In genomic region chr12:111698346-111698913, GRCm38 (mm10) we compare ENCODE assay signal across 13 mouse cellular contexts. TPM values are rescaled to one million over a fixed set of nuclear protein-coding genes. Genes with fewer than 3 reads are reported as not detected.
DNase-seq lines count a peak whose midpoint lies in the region; ATAC-seq and TF ChIP-seq lines count a peak whose summit lies in the region.
"Had no signal": no experiment of that assay in that cellular context is flagged by ENCODE, and none has a peak within 500 bp of the region (broad histone marks: within the 10 kb centered on the region; RNA-seq: fewer than 3 reads in every experiment).

No protein-coding gene starts in this region.

- H3K4me2 ChIP-seq in forebrain, embryonic 14.5 days (ENCODE audit: low read length) = no peak overlapping the region
- H3K4me2 ChIP-seq in forebrain, embryonic 11.5 days (ENCODE audit: low read depth, low read length, severe bottlenecking) = no peak overlapping the region
- H3K4me2 ChIP-seq in kidney, postnatal 0 days (ENCODE audit: low read length) = no peak overlapping the region

- 87% methylated on average over 6 of the region's 6 CpGs for WGBS in forebrain, embryonic 14.5 days
- 90% methylated on average over 6 of the region's 6 CpGs for WGBS in forebrain, embryonic 11.5 days
- WGBS in kidney, postnatal 0 days = 72% methylated on average over 6 of the region's 6 CpGs
- 83% methylated on average over 6 of the region's 6 CpGs for WGBS in kidney, adult 2 months

- H3K9me3 ChIP-seq in forebrain, embryonic 14.5 days (replicated peaks; ENCODE audit: control insufficient read depth, low read length) = no peaks in the 10 kb centered on the region
- no peaks in the 10 kb centered on the region for H3K9me3 ChIP-seq in forebrain, embryonic 11.5 days (ENCODE audit: control insufficient read depth, low read length)
- H3K9me3 ChIP-seq in kidney, postnatal 0 days (replicated peaks; ENCODE audit: low read length) = no peaks in the 10 kb centered on the region

- 0 out of 2 replicates have a peak overlapping the region, but pooled peaks have one; percentile 0 for H3K9ac ChIP-seq in forebrain, embryonic 14.5 days (ENCODE audit: low read length)
- no peak overlapping the region for H3K9ac ChIP-seq in forebrain, embryonic 11.5 days (ENCODE audit: low read length)
- H3K9ac ChIP-seq in kidney, postnatal 0 days (ENCODE audit: low read depth, low read length) = peak overlapping the region; percentile 19; the same call in 1 of the 2 replicates

- H3K27ac ChIP-seq in forebrain, embryonic 14.5 days (ENCODE audit: low read depth, low read length) = no peak overlapping the region
- no peak overlapping the region for H3K27ac ChIP-seq in forebrain, embryonic 11.5 days (ENCODE audit: low read depth, low read length)
- no peak overlapping the region for H3K27ac ChIP-seq in kidney, postnatal 0 days
- no peak overlapping the region for H3K27ac ChIP-seq in kidney, adult 2 months (ENCODE audit: insufficient read depth, low read depth, low read length)
- H3K27ac ChIP-seq in embryonic fibroblast, embryonic 13.5 days (ENCODE audit: insufficient read depth, low read length) = peak overlapping the region; percentile 17; the same call in 1 of the 2 replicates
- H3K27ac ChIP-seq: stomach, postnatal 0 days had no signal

- no peak for TF ChIP-seq CTCF in kidney, postnatal 0 days (IDR thresholded peaks at IDR 0.05; ENCODE audit: low read depth)
- no peak for TF ChIP-seq CTCF in kidney, adult 2 months (conservative IDR thresholded peaks at IDR 0.05; ENCODE audit: insufficient read depth, insufficient read length, low read depth, low read length)
- TF ChIP-seq CTCF in embryonic fibroblast, embryonic 13.5 days (IDR thresholded peaks at IDR 0.05; ENCODE audit: borderline replicate concordance, insufficient read depth, low read length) = no peak

- peaks cover 27% of the 10 kb centered on the region for H3K4me1 ChIP-seq in forebrain, embryonic 14.5 days (ENCODE audit: control insufficient read depth, insufficient read depth, low read length)
- peaks cover 27% of the 10 kb centered on the region for H3K4me1 ChIP-seq in forebrain, embryonic 11.5 days (replicated peaks; ENCODE audit: control insufficient read depth, insufficient read depth, low read length)
- peaks cover 18% of the 10 kb centered on the region for H3K4me1 ChIP-seq in kidney, postnatal 0 days (replicated peaks; ENCODE audit: insufficient read depth, low read length)
- H3K4me1 ChIP-seq in kidney, adult 2 months (ENCODE audit: control insufficient read depth, insufficient read depth, low read length) = peaks cover 17% of the 10 kb centered on the region
- H3K4me1 ChIP-seq in embryonic fibroblast, embryonic 13.5 days (ENCODE audit: control insufficient read depth, insufficient read depth, low read length) = peaks cover 11% of the 10 kb centered on the region

- H3K4me3 ChIP-seq in forebrain, embryonic 14.5 days (ENCODE audit: low read depth, low read length) = no peak overlapping the region
- no peak overlapping the region for H3K4me3 ChIP-seq in forebrain, embryonic 11.5 days (ENCODE audit: low read depth, low read length)
- H3K4me3 ChIP-seq in kidney, postnatal 0 days (replicated peaks; ENCODE audit: low read depth, low read length) = no peak overlapping the region
- H3K4me3 ChIP-seq in kidney, adult 2 months (ENCODE audit: insufficient read depth, low read depth, low read length) = no peak overlapping the region
- no peak overlapping the region for H3K4me3 ChIP-seq in embryonic fibroblast, embryonic 13.5 days (ENCODE audit: insufficient read depth, low read length)

- DNase-seq in forebrain, embryonic 14.5 days (ENCODE audit: low spot score) = no peak
- DNase-seq in forebrain, embryonic 11.5 days (ENCODE audit: low spot score) = no peak
- no peak for DNase-seq in kidney, postnatal 0 days (ENCODE audit: low spot score)
- no peak for DNase-seq in kidney, adult 2 months
- DNase-seq in cerebellum, adult 18-20 months = peak; percentile 73 to 74
- no peak for DNase-seq in natural killer cell, adult 2 months (ENCODE audit: low spot score in 2 of 2)
- no peak for DNase-seq in urinary bladder, postnatal 10 days (ENCODE audit: low spot score)
- DNase-seq: gastrocnemius, postnatal 25 days; lung, postnatal 36 days had no signal

- ATAC-seq in forebrain, embryonic 14.5 days = no peak
- ATAC-seq in forebrain, embryonic 11.5 days (replicated peaks; ENCODE audit: low FRiP score) = no peak
- ATAC-seq in kidney, postnatal 0 days (replicated peaks; ENCODE audit: low FRiP score, low read depth) = no peak
- ATAC-seq: CD4-positive, CD25-positive, alpha-beta regulatory T cell, adult 4 months; Patski had no signal

- TF ChIP-seq POLR2A in kidney, adult 2 months (IDR thresholded peaks at IDR 0.05; ENCODE audit: low read depth, low read length) = no peak
- TF ChIP-seq POLR2A in embryonic fibroblast, embryonic 13.5 days (IDR thresholded peaks at IDR 0.05; ENCODE audit: low read depth, low read length) = no peak

- H3K36me3 ChIP-seq in forebrain, embryonic 14.5 days (ENCODE audit: control insufficient read depth, insufficient read depth, low read length) = no peaks in the 10 kb centered on the region
- no peaks in the 10 kb centered on the region for H3K36me3 ChIP-seq in forebrain, embryonic 11.5 days (ENCODE audit: control insufficient read depth, insufficient read depth, low read length)
- no peaks in the 10 kb centered on the region for H3K36me3 ChIP-seq in kidney, postnatal 0 days (ENCODE audit: insufficient read depth, low read length)
- no peaks in the 10 kb centered on the region for H3K36me3 ChIP-seq in kidney, adult 2 months (ENCODE audit: control insufficient read depth, insufficient read depth, low read length)

- H3K27me3 ChIP-seq in forebrain, embryonic 14.5 days (replicated peaks; ENCODE audit: control insufficient read depth, insufficient read depth, low read length) = no peaks in the 10 kb centered on the region
- H3K27me3 ChIP-seq in forebrain, embryonic 11.5 days (ENCODE audit: control insufficient read depth, insufficient read depth, low read length) = no peaks in the 10 kb centered on the region
- H3K27me3 ChIP-seq in kidney, postnatal 0 days (ENCODE audit: insufficient read depth, low read length) = no peaks in the 10 kb centered on the region
- no peaks in the 10 kb centered on the region for H3K27me3 ChIP-seq in kidney, adult 2 months (replicated peaks; ENCODE audit: control insufficient read depth, insufficient read depth, low read length)
- H3K27me3 ChIP-seq: Patski had no signal

RNA-seq across cellular contexts. Expression of gene Bag5, which starts 14.6 kb away (rescaled TPM):
- polyA plus RNA-seq in forebrain, embryonic 14.5 days (2014; fragmentation: Nextera tagmentation; extraction: Ambion mirVana) = 60.4 and 65.8 TPM in 2 replicates
- polyA plus RNA-seq in forebrain, embryonic 11.5 days (2014; fragmentation: Nextera tagmentation; extraction: Ambion mirVana) = 65.2 and 67.7 TPM in 2 replicates
- 45.7 and 48.9 TPM in 2 replicates for polyA plus RNA-seq in kidney, postnatal 0 days (2015; fragmentation: Nextera tagmentation; extraction: Ambion mirVana)
- 11.3 and 14.6 TPM in 2 replicates for polyA plus RNA-seq in kidney, adult 2 months (2012; rRNA removed)
- 29.3 and 35.9 TPM in 2 replicates for polyA plus RNA-seq in embryonic fibroblast, embryonic 13.5 days (2011; ENCODE audit: insufficient read length, low read depth, missing spikeins)

RNA-seq across cellular contexts. Expression of gene Apopt1, which starts 14.6 kb away (rescaled TPM):
- 47.1 and 50.8 TPM in 2 replicates for polyA plus RNA-seq in forebrain, embryonic 14.5 days (2014; fragmentation: Nextera tagmentation; extraction: Ambion mirVana)
- polyA plus RNA-seq in forebrain, embryonic 11.5 days (2014; fragmentation: Nextera tagmentation; extraction: Ambion mirVana) = 55.4 and 55.5 TPM in 2 replicates
- 57.8 and 61.4 TPM in 2 replicates for polyA plus RNA-seq in kidney, postnatal 0 days (2015; fragmentation: Nextera tagmentation; extraction: Ambion mirVana)
- polyA plus RNA-seq in kidney, adult 2 months (2012; rRNA removed) = 63.8 and 68.4 TPM in 2 replicates
- 29.9 and 38.2 TPM in 2 replicates for polyA plus RNA-seq in embryonic fibroblast, embryonic 13.5 days (2011; ENCODE audit: insufficient read length, low read depth, missing spikeins)

RNA-seq across cellular contexts. Expression of gene Trmt61a, which starts 20.5 kb away (rescaled TPM):
- 5.8 and 7.8 TPM in 2 replicates for polyA plus RNA-seq in forebrain, embryonic 14.5 days (2014; fragmentation: Nextera tagmentation; extraction: Ambion mirVana)
- polyA plus RNA-seq in forebrain, embryonic 11.5 days (2014; fragmentation: Nextera tagmentation; extraction: Ambion mirVana) = 12.9 and 15.6 TPM in 2 replicates
- polyA plus RNA-seq in kidney, postnatal 0 days (2015; fragmentation: Nextera tagmentation; extraction: Ambion mirVana) = 6.3 and 6.8 TPM in 2 replicates
- polyA plus RNA-seq in kidney, adult 2 months (2012; rRNA removed) = 12.4 and 16.9 TPM in 2 replicates
- 9.0 and 13.0 TPM in 2 replicates for polyA plus RNA-seq in embryonic fibroblast, embryonic 13.5 days (2011; ENCODE audit: insufficient read length, low read depth, missing spikeins)

RNA-seq across cellular contexts. Expression of gene Ckb, which starts 26.3 kb away (rescaled TPM):
- polyA plus RNA-seq in forebrain, embryonic 14.5 days (2014; fragmentation: Nextera tagmentation; extraction: Ambion mirVana) = 1,532 and 1,552 TPM in 2 replicates
- 2,325 and 2,523 TPM in 2 replicates for polyA plus RNA-seq in forebrain, embryonic 11.5 days (2014; fragmentation: Nextera tagmentation; extraction: Ambion mirVana)
- 135 and 148 TPM in 2 replicates for polyA plus RNA-seq in kidney, postnatal 0 days (2015; fragmentation: Nextera tagmentation; extraction: Ambion mirVana)
- 280 and 340 TPM in 2 replicates for polyA plus RNA-seq in kidney, adult 2 months (2012; rRNA removed)
- 43.8 and 84.3 TPM in 2 replicates for polyA plus RNA-seq in embryonic fibroblast, embryonic 13.5 days (2011; ENCODE audit: insufficient read length, low read depth, missing spikeins)

Comparison
In these comparisons a context has a peak if more than half of its experiments do, and no peak if none do; other contexts are left out.
1. DNase-seq: peak in cerebellum, adult 18-20 months (2 of 2); none in forebrain, embryonic 14.5 days (single experiment), forebrain, embryonic 11.5 days (single experiment), kidney, postnatal 0 days (single experiment), kidney, adult 2 months (single experiment), natural killer cell, adult 2 months (0 of 2) and urinary bladder, postnatal 10 days (single experiment).